Mouse (Mus musculus) C2C12 (cell line): Measurements from ENCODE around the gene Coq5.

Experiments used
- CTCF ChIP-seq: IDR thresholded peaks from one replicate; pipeline ENCODE4 v1.5.1; 2011; ENCODE audit not compliant: control insufficient read depth, insufficient read depth, insufficient read length
- FOSL1 ChIP-seq: IDR thresholded peaks from one replicate; pipeline ENCODE4 v1.8.0; 2011; ENCODE audit warnings: mild to moderate bottlenecking, low read length; ENCODE audit not compliant: poor library complexity, insufficient read depth, severe bottlenecking

GRCm38 (mm10) chr5:115237803-115238728 lies 41.4 kb upstream of the Coq5 start:
- TF ChIP-seq CTCF = no peak
- TF ChIP-seq FOSL1 = no peak
